Mouse (Mus musculus) kidney, embryonic 14.5 days (tissue): Measurements from ENCODE around the gene Ppp1r9b. TPM values are rescaled to one million over a fixed set of nuclear protein-coding genes. Genes with fewer than 3 reads are reported as not detected.
A peak's percentile ranks its signal among the peaks of the same experiment; 100 is the strongest.

ENCODE experiments used
- ATAC-seq: fragments of 200-750 bp; cut with Nextera tagmentation; 2 replicates; pipeline ENCODE4 v1.8.0; 2017; ENCODE audit warnings: moderate number of reproducible peaks, mild to moderate bottlenecking, moderate TSS enrichment, moderate library complexity; ENCODE audit not compliant: low FRiP score, low TSS enrichment
- H3K27ac ChIP-seq: fragments of 300-500 bp; sonication (generic); 2 replicates; pipeline ENCODE4 v1.5.1; 2014; ENCODE audit warnings: low read depth, mild to moderate bottlenecking, low read length, moderate library complexity, mixed read lengths
- H3K27me3 ChIP-seq: fragments of 300-500 bp; sonication (generic); 2 replicates; pipeline ENCODE4 v1.6.1; 2014; ENCODE audit warnings: mild to moderate bottlenecking, low read length; ENCODE audit not compliant: control insufficient read depth, insufficient read depth
- H3K36me3 ChIP-seq: fragments of 300-500 bp; sonication (generic); 2 replicates; pipeline ENCODE4 v1.6.1; 2014; ENCODE audit warnings: low read length, mixed read lengths; ENCODE audit not compliant: control insufficient read depth, insufficient read depth
- H3K4me1 ChIP-seq: fragments of 300-500 bp; sonication (generic); 2 replicates; pipeline ENCODE4 v1.6.1; 2014; ENCODE audit warnings: low read length, mixed read lengths; ENCODE audit not compliant: control insufficient read depth, insufficient read depth
- H3K4me2 ChIP-seq: fragments of 300-500 bp; sonication (generic); replicated peaks from 2 replicates; pipeline ENCODE4 v1.6.1; 2014; ENCODE audit warnings: low read depth, mild to moderate bottlenecking, low read length
- H3K4me3 ChIP-seq: fragments of 300-500 bp; sonication (generic); 2 replicates; pipeline ENCODE4 v1.5.1; 2014; ENCODE audit warnings: mild to moderate bottlenecking, low read length
- H3K9ac ChIP-seq: fragments of 300-500 bp; sonication (generic); 2 replicates; pipeline ENCODE4 v1.6.1; 2014; ENCODE audit warnings: low read depth, mild to moderate bottlenecking, low read length, moderate library complexity
- H3K9me3 ChIP-seq: fragments of 300-500 bp; sonication (generic); 2 replicates; pipeline ENCODE4 v1.6.1; 2016; ENCODE audit warnings: low read length; ENCODE audit not compliant: control insufficient read depth
- WGBS: fragments of 180-500 bp; shearing (Covaris S2); extraction: QIAGEN DNeasy Blood & Tissue Kit; methylation state at CpG from one replicate; pipeline ENCODE4 v1.1.7; 2014; 5-methylcytosine and 5-hydroxymethylcytosine counted together
- polyA plus RNA-seq: library from polyadenylated mRNA; unstranded; fragments of >200 nt; fragmentation: Nextera tagmentation; extraction: Ambion mirVana; gene quantifications from 2 replicates; pipeline ENCODE4 v1.2.1, GENCODE M21; 2014

Ppp1r9b gene
- polyA plus RNA-seq, 1 experiment from 2014 or later: 14.6 TPM

GRCm38 (mm10) chr11:94998041-94998531, 7.3 kb downstream of the Ppp1r9b start:
- peaks cover 71% of the 10 kb centered on the region for H3K36me3 ChIP-seq
- H3K9ac ChIP-seq: no peak overlapping the region
- H3K4me3 ChIP-seq: no peak overlapping the region
- no peaks in the 10 kb centered on the region for H3K27me3 ChIP-seq
- peaks cover 40% of the 10 kb centered on the region for H3K4me1 ChIP-seq
- ATAC-seq: no peak
- no peaks in the 10 kb centered on the region for H3K9me3 ChIP-seq
- H3K4me2 ChIP-seq: no peak overlapping the region
- WGBS: 90% methylated on average over 16 of the region's 16 CpGs
- no peak overlapping the region for H3K27ac ChIP-seq

GRCm38 (mm10) chr11:95000128-95000527, 9.3 kb downstream of the Ppp1r9b start:
- Histone ChIP-seq H3K4me2 (no peak overlapping the region), H3K36me3 (peaks cover 77% of the 10 kb centered on the region), H3K4me1 (peaks cover 19% of the 10 kb centered on the region), H3K27ac (peak overlapping the region; percentile 74), H3K27me3 (no peaks in the 10 kb centered on the region), H3K9ac (no peak overlapping the region), H3K9me3 (no peaks in the 10 kb centered on the region), H3K4me3 (no peak overlapping the region)
- 61% methylated on average over 8 of the region's 8 CpGs for WGBS
- no peak for ATAC-seq

- Histone ChIP-seq H3K36me3 (peaks cover 78% of the 10 kb centered on the region), H3K27me3 (no peaks in the 10 kb centered on the region), H3K9ac (no peak overlapping the region), H3K4me1 (peaks cover 16% of the 10 kb centered on the region), H3K9me3 (no peaks in the 10 kb centered on the region), H3K4me2 (no peak overlapping the region), H3K27ac (peak overlapping the region; percentile 74), H3K4me3 (no peak overlapping the region)
- 12% methylated on average over 4 of the region's 4 CpGs for WGBS
- peak; percentile 17 for ATAC-seq
Observed at GRCm38 (mm10) chr11:95000548-95000947, 9.7 kb downstream of the Ppp1r9b start.

- no peaks in the 10 kb centered on the region for H3K9me3 ChIP-seq
- peak overlapping the region; percentile 74 for H3K27ac ChIP-seq
- H3K9ac ChIP-seq: no peak overlapping the region
- H3K27me3 ChIP-seq: no peaks in the 10 kb centered on the region
- no peak overlapping the region for H3K4me3 ChIP-seq
- H3K4me1 ChIP-seq: peaks cover 17% of the 10 kb centered on the region
- peaks cover 82% of the 10 kb centered on the region for H3K36me3 ChIP-seq
- ATAC-seq: peak; percentile 59
- no peak overlapping the region for H3K4me2 ChIP-seq
- 3% methylated on average over 8 of the region's 8 CpGs for WGBS
Observed at GRCm38 (mm10) chr11:95001058-95001457, 10.2 kb downstream of the Ppp1r9b start.

GRCm38 (mm10) chr11:95001584-95002347, 10.9 kb downstream of the Ppp1r9b start:
- Histone ChIP-seq H3K4me3 (no peak overlapping the region), H3K36me3 (peaks cover 77% of the 10 kb centered on the region), H3K27ac (no peak overlapping the region), H3K9ac (no peak overlapping the region), H3K4me2 (no peak overlapping the region), H3K4me1 (peaks cover 21% of the 10 kb centered on the region), H3K9me3 (no peaks in the 10 kb centered on the region), H3K27me3 (no peaks in the 10 kb centered on the region)
- 86% methylated on average over 21 of the region's 21 CpGs for WGBS
- no peak for ATAC-seq

GRCm38 (mm10) chr11:95002705-95003104, 11.9 kb downstream of the Ppp1r9b start:
- H3K9ac ChIP-seq: no peak overlapping the region
- H3K27me3 ChIP-seq: no peaks in the 10 kb centered on the region
- peaks cover 68% of the 10 kb centered on the region for H3K36me3 ChIP-seq
- no peak overlapping the region for H3K27ac ChIP-seq
- no peak for ATAC-seq
- H3K9me3 ChIP-seq: no peaks in the 10 kb centered on the region
- H3K4me3 ChIP-seq: no peak overlapping the region
- WGBS: 93% methylated on average over 8 of the region's 8 CpGs
- peaks cover 25% of the 10 kb centered on the region for H3K4me1 ChIP-seq
- H3K4me2 ChIP-seq: no peak overlapping the region

GRCm38 (mm10) chr11:95004136-95004936, 13.5 kb downstream of the Ppp1r9b start:
- ATAC-seq: no peak
- Histone ChIP-seq H3K36me3 (peaks cover 52% of the 10 kb centered on the region), H3K9me3 (no peaks in the 10 kb centered on the region), H3K4me3 (no peak overlapping the region), H3K9ac (no peak overlapping the region), H3K27me3 (no peaks in the 10 kb centered on the region), H3K27ac (no peak overlapping the region), H3K4me2 (no peak overlapping the region), H3K4me1 (peaks cover 29% of the 10 kb centered on the region)
- 90% methylated on average over 12 of the region's 12 CpGs for WGBS

- Histone ChIP-seq H3K9me3 (no peaks in the 10 kb centered on the region), H3K27ac (no peak overlapping the region), H3K4me2 (no peak overlapping the region), H3K4me1 (peaks cover 30% of the 10 kb centered on the region), H3K36me3 (peaks cover 49% of the 10 kb centered on the region), H3K9ac (no peak overlapping the region), H3K4me3 (no peak overlapping the region), H3K27me3 (no peaks in the 10 kb centered on the region)
- 42% methylated on average over 6 of the region's 6 CpGs for WGBS
- no peak for ATAC-seq
Observed at GRCm38 (mm10) chr11:95004937-95005198, 14.0 kb downstream of the Ppp1r9b start.

- 28% methylated on average over 4 of the region's 4 CpGs for WGBS
- peak overlapping the region; percentile 30; the same call in 1 of the 2 replicates for H3K27ac ChIP-seq
- H3K4me2 ChIP-seq: peak overlapping the region; percentile 50
- H3K27me3 ChIP-seq: no peaks in the 10 kb centered on the region
- no peaks in the 10 kb centered on the region for H3K9me3 ChIP-seq
- peak overlapping the region; percentile 32 for H3K4me3 ChIP-seq
- 0 out of 2 replicates have a peak overlapping the region, but pooled peaks have one; percentile 38 for H3K9ac ChIP-seq
- peaks cover 40% of the 10 kb centered on the region for H3K36me3 ChIP-seq
- peaks cover 24% of the 10 kb centered on the region for H3K4me1 ChIP-seq
- ATAC-seq: no peak
Observed at GRCm38 (mm10) chr11:95006038-95006437, 15.2 kb downstream of the Ppp1r9b start.
